Mouse (Mus musculus) CH12.LX (cell line): ENCODE measurements around the gene Defb47. TPM values are rescaled to one million over a fixed set of nuclear protein-coding genes. Genes with fewer than 3 reads are reported as not detected.

Source experiments
- DNase-seq: peaks from one replicate; pipeline ENCODE4 v3.0.0-alpha.2; 2013; ENCODE audit errors: extremely low read depth
- H3K27ac ChIP-seq: 2 replicates; pipeline ENCODE4 v1.5.1; 2012; ENCODE audit warnings: low read depth, mild to moderate bottlenecking, control low read depth, moderate library complexity; ENCODE audit not compliant: insufficient read depth
- H3K27me3 ChIP-seq: replicated peaks from 2 replicates; pipeline ENCODE3; 2012; ENCODE audit warnings: inconsistent platforms
- H3K36me3 ChIP-seq, 2 experiments: replicated peaks in 1 of 2; 2 replicates each; pipeline versions ENCODE3 to v1.6.1; 2012; ENCODE audit warnings: inconsistent platforms in 1 of 2, low read length in 1 of 2, mild to moderate bottlenecking in 1 of 2, mixed read lengths in 1 of 2, moderate library complexity in 1 of 2; ENCODE audit not compliant: control insufficient read depth in 1 of 2, insufficient read depth in 1 of 2
- H3K4me1 ChIP-seq, 2 experiments: 2 replicates each; pipeline ENCODE4 v1.6.1; 2012; ENCODE audit warnings: inconsistent platforms in 1 of 2, moderate library complexity in 1 of 2; ENCODE audit not compliant: insufficient read depth in 2 of 2, control insufficient read depth in 1 of 2
- H3K4me2 ChIP-seq: 2 replicates; pipeline ENCODE4 v1.6.1; 2012; ENCODE audit warnings: low read depth, mild to moderate bottlenecking, control low read depth; ENCODE audit not compliant: poor library complexity, insufficient read depth, severe bottlenecking
- H3K4me3 ChIP-seq, 3 experiments: fragments of 150-350 bp in 1 of 3; sonication (generic) in 1 of 3; replicated peaks in 1 of 3; 2 replicates each; pipeline versions ENCODE3 to v1.5.1; 2011 to 2012; ENCODE audit warnings: low read depth in 2 of 3, low read length in 2 of 3, mild to moderate bottlenecking in 2 of 3, moderate library complexity in 2 of 3, control low read depth in 1 of 3, improper control_type of control experiment in 1 of 3, inconsistent platforms in 1 of 3, mixed read lengths in 1 of 3; ENCODE audit not compliant: poor library complexity in 1 of 3
- H3K79me2 ChIP-seq: replicated peaks from 2 replicates; pipeline ENCODE4 v1.6.1; 2012; ENCODE audit warnings: mild to moderate bottlenecking, moderate library complexity; ENCODE audit not compliant: control insufficient read depth, poor library complexity, insufficient read depth, severe bottlenecking; ENCODE audit errors: extremely low read depth
- H3K9ac ChIP-seq: 2 replicates; pipeline ENCODE4 v1.6.1; 2012; ENCODE audit warnings: low read depth, mild to moderate bottlenecking, control low read depth, moderate library complexity; ENCODE audit not compliant: insufficient read depth
- H3K9me3 ChIP-seq: replicated peaks from 2 replicates; pipeline ENCODE3; 2012; ENCODE audit warnings: low read length, inconsistent platforms, mixed read lengths
- BHLHE40 ChIP-seq: IDR thresholded peaks from 2 replicates; pipeline ENCODE4 v1.6.1; 2011; ENCODE audit warnings: mild to moderate bottlenecking, low read depth, low read length, improper control_type of control experiment
- CHD1 ChIP-seq: IDR thresholded peaks from 2 replicates; pipeline ENCODE4 v1.6.1; 2012; ENCODE audit warnings: low read depth, low read length, improper control_type of control experiment, inconsistent platforms
- CHD2 ChIP-seq: IDR thresholded peaks from 2 replicates; pipeline ENCODE4 v1.6.1; 2011; ENCODE audit warnings: low read length, improper control_type of control experiment
- CTCF ChIP-seq, 2 experiments: IDR thresholded peaks in 1 of 2; conservative IDR thresholded peaks in 1 of 2; 2 replicates each; pipeline ENCODE4 v1.5.1; 2011 to 2012; ENCODE audit warnings: low read depth in 2 of 2, low read length in 2 of 2, improper control_type of control experiment in 1 of 2, inconsistent platforms in 1 of 2, mild to moderate bottlenecking in 1 of 2, moderate library complexity in 1 of 2
- MAFK ChIP-seq: IDR thresholded peaks from 2 replicates; pipeline ENCODE4 v1.6.1; 2011; ENCODE audit warnings: low read length, improper control_type of control experiment; ENCODE audit not compliant: insufficient replicate concordance
- MAX ChIP-seq: IDR thresholded peaks from 2 replicates; pipeline ENCODE4 v1.6.1; 2011; ENCODE audit warnings: low read length, improper control_type of control experiment
- MYC ChIP-seq: IDR thresholded peaks from 2 replicates; pipeline ENCODE4 v1.6.1; 2011; ENCODE audit warnings: low read depth, mild to moderate bottlenecking, improper control_type of control experiment, low read length
- NRF1 ChIP-seq: IDR thresholded peaks from 2 replicates; pipeline ENCODE4 v1.6.1; 2014; ENCODE audit warnings: low read depth, mild to moderate bottlenecking, inconsistent platforms, low read length, improper control_type of control experiment, moderate library complexity
- RAD21 ChIP-seq: IDR thresholded peaks from 2 replicates; pipeline ENCODE4 v1.6.1; 2011; ENCODE audit warnings: low read depth, mild to moderate bottlenecking, low read length, improper control_type of control experiment, moderate library complexity
- SMC3 ChIP-seq: IDR thresholded peaks from 2 replicates; pipeline ENCODE4 v1.6.1; 2011; ENCODE audit warnings: low read depth, low read length, improper control_type of control experiment
- TBP ChIP-seq: conservative IDR thresholded peaks from 2 replicates; pipeline ENCODE4 v1.6.1; 2011; ENCODE audit warnings: low read depth, low read length, improper control_type of control experiment
- USF1 ChIP-seq: IDR thresholded peaks from 2 replicates; pipeline ENCODE4 v1.6.1; 2014; ENCODE audit warnings: low read depth, mild to moderate bottlenecking, inconsistent platforms, low read length, improper control_type of control experiment
- USF2 ChIP-seq: conservative IDR thresholded peaks from 2 replicates; pipeline ENCODE4 v1.6.1; 2011; ENCODE audit warnings: low read depth, low read length, improper control_type of control experiment
- ZMIZ1 ChIP-seq: IDR thresholded peaks from 2 replicates; pipeline ENCODE4 v1.6.1; 2012; ENCODE audit warnings: low read depth, mild to moderate bottlenecking, inconsistent platforms, low read length, improper control_type of control experiment
- dilution Hi-C: fragments of 300-500 bp; cut with MboI; formaldehyde crosslinking; loops from 2 replicates; pipeline ENCODE4 v1.14.3; 2020; ENCODE audit warnings: low sequenced_read_pairs; ENCODE audit not compliant: extremely low pct_unique_long_range_greater_than_20kb, extremely low pct_ligation_motif_present
- in situ Hi-C: fragments of 300-500 bp; cut with MboI; formaldehyde crosslinking; loops from 3 replicates; pipeline ENCODE4 v1.14.3; 2019; ENCODE audit warnings: low sequenced_read_pairs, low pct_ligation_motif_present, low pct_unique_long_range_greater_than_20kb, mixed read lengths
- polyA plus RNA-seq: library from polyadenylated mRNA; unstranded; fragments of >175 nt; gene quantifications from 2 replicates; pipeline ENCODE4 v1.2.1, GENCODE M21; 2012; ENCODE audit warnings: low read depth; ENCODE audit not compliant: insufficient read length
- total RNA-seq, 2 experiments: library from RNA; depleted of rRNA; stranded (reverse); fragments of 300-350 nt in 1 of 2; fragments of >200 nt in 1 of 2; gene quantifications; 2 replicates each; pipeline ENCODE4 v1.2.3; 2012 to 2014

The Defb47 gene
- total and polyA plus RNA-seq, 3 experiments, result not detected

- no peak for TF ChIP-seq SMC3
- TF ChIP-seq CTCF (conservative IDR thresholded peaks at IDR 0.05 in 1 of 2, IDR thresholded peaks at IDR 0.05 in 1 of 2; ENCODE audit: low read depth in 2 of 2, low read length in 2 of 2), result no peak
- TF ChIP-seq CHD2, result no peak
- dilution Hi-C loops, result no loop called here
Observed at GRCm38 (mm10) chr14:62965811-62966520, 31.9 kb upstream of the Defb47 start.

GRCm38 (mm10) chr14:62975046-62975445 is 22.8 kb upstream of the Defb47 start:
- Histone ChIP-seq H3K4me3 (no peak overlapping the region), H3K27ac (no peak overlapping the region), H3K4me1 (peaks cover 2 to 22% of the 10 kb centered on the region in 2 experiments; a peak in 2 of 4 replicates), H3K36me3 (no peaks in the 10 kb centered on the region), H3K4me2 (no peak overlapping the region), H3K9ac (no peak overlapping the region), H3K9me3 (no peaks in the 10 kb centered on the region), H3K79me2 (no peaks in the 10 kb centered on the region), H3K27me3 (no peaks in the 10 kb centered on the region)
- TF ChIP-seq USF2 (no peak), NRF1 (no peak), BHLHE40 (no peak), MYC (no peak), ZMIZ1 (no peak), CHD1 (no peak), SMC3 (peak; percentile 71), TBP (no peak), MAFK (no peak), CTCF (conservative IDR thresholded peaks at IDR 0.05 in 1 of 2, IDR thresholded peaks at IDR 0.05 in 1 of 2; ENCODE audit: low read depth in 2 of 2, low read length in 2 of 2) (peak; percentile 62 to 81), RAD21 (peak; percentile 79), USF1 (no peak), MAX (no peak)
- DNase-seq, result peak; percentile 46
- dilution Hi-C loops, result no loop called here
- in situ Hi-C loops, result loop anchor here (10.0 kb wide), 1 partner anchor 480 kb away; no protein-coding TSS in a partner anchor

More at GRCm38 (mm10) chr14:62965811-62966520, 31.9 kb upstream of the Defb47 start:
- no peak for DNase-seq
- Histone ChIP-seq H3K4me3 (no peak overlapping the region), H3K27ac (no peak overlapping the region), H3K4me1 (no peaks in the 10 kb centered on the region), H3K27me3 (no peaks in the 10 kb centered on the region), H3K36me3 (peaks cover 0 to 4% of the 10 kb centered on the region in 2 experiments), H3K9ac (no peak overlapping the region), H3K9me3 (no peaks in the 10 kb centered on the region), H3K79me2 (no peaks in the 10 kb centered on the region), H3K4me2 (no peak overlapping the region; the same call in 1 of the 2 replicates)
- in situ Hi-C loops, result no loop called here
